Mouse (Mus musculus) brain, adult 2 months (tissue): Measurements from ENCODE around the gene Cd160.
A peak's percentile ranks its signal among the peaks of the same experiment; 100 is the strongest.

Experiments used
- DNase-seq: peaks from one replicate; pipeline ENCODE4 v3.0.0; 2011; ENCODE audit warnings: low read depth, low spot score

Cd160 gene

GRCm38 (mm10) chr3:96829856-96830255 lies 705 bp upstream of the Cd160 start:
- DNase-seq, result no peak

GRCm38 (mm10) chr3:96828308-96828864 lies 765 bp downstream of the Cd160 start:
- peak; percentile 10 for DNase-seq

GRCm38 (mm10) chr3:96825261-96825660 lies 3.9 kb downstream of the Cd160 start:
- no peak for DNase-seq

- DNase-seq, result no peak
Observed at GRCm38 (mm10) chr3:96824614-96825013, 4.5 kb downstream of the Cd160 start.

GRCm38 (mm10) chr3:96823701-96824100 lies 5.5 kb downstream of the Cd160 start:
- no peak for DNase-seq

GRCm38 (mm10) chr3:96821581-96821980 lies 7.6 kb downstream of the Cd160 start:
- no peak for DNase-seq

GRCm38 (mm10) chr3:96820116-96820915 lies 8.8 kb downstream of the Cd160 start:
- DNase-seq, result no peak

- DNase-seq, result no peak
Observed at GRCm38 (mm10) chr3:96814342-96814741, 14.8 kb downstream of the Cd160 start.

GRCm38 (mm10) chr3:96813591-96814244 lies 15.4 kb downstream of the Cd160 start:
- DNase-seq, result no peak

GRCm38 (mm10) chr3:96813106-96813505 lies 16.0 kb downstream of the Cd160 start:
- DNase-seq, result peak; percentile 69

- DNase-seq, result peak; percentile 85
Observed at GRCm38 (mm10) chr3:96812395-96813091, 16.6 kb downstream of the Cd160 start.

- DNase-seq, result no peak
Observed at GRCm38 (mm10) chr3:96811232-96811631, 17.9 kb downstream of the Cd160 start.

- DNase-seq, result no peak
Observed at GRCm38 (mm10) chr3:96808651-96809050, 20.5 kb downstream of the Cd160 start.

- no peak for DNase-seq
Observed at GRCm38 (mm10) chr3:96808136-96808535, 21.0 kb downstream of the Cd160 start.

- no peak for DNase-seq
Observed at GRCm38 (mm10) chr3:96802214-96802613, 26.9 kb downstream of the Cd160 start.

GRCm38 (mm10) chr3:96800254-96800653 lies 28.9 kb downstream of the Cd160 start:
- no peak for DNase-seq

- DNase-seq, result peak; percentile 35
Observed at GRCm38 (mm10) chr3:96788506-96788905, 40.6 kb downstream of the Cd160 start.

GRCm38 (mm10) chr3:96787784-96788183 lies 41.4 kb downstream of the Cd160 start:
- no peak for DNase-seq

- DNase-seq, result no peak
Observed at GRCm38 (mm10) chr3:96782236-96782635, 46.9 kb downstream of the Cd160 start.

- DNase-seq, result no peak
Observed at GRCm38 (mm10) chr3:96777120-96777519, 52.0 kb downstream of the Cd160 start.

- DNase-seq, result peak; percentile 22
Observed at GRCm38 (mm10) chr3:96772949-96773348, 56.2 kb downstream of the Cd160 start.

- DNase-seq, result no peak
Observed at GRCm38 (mm10) chr3:96769971-96770370, 59.2 kb downstream of the Cd160 start.
